Mouse (Mus musculus) kidney, adult 2 months (tissue): ENCODE results near the gene Zfp993. TPM values are rescaled to one million over a fixed set of nuclear protein-coding genes. Genes with fewer than 3 reads are reported as not detected.
"Not testable (repeated sequence)": the region's sequence is repeated elsewhere in the genome, so short reads cannot be mapped to it uniquely, and the experiment has no call there.

ENCODE experiments used
- DNase-seq: peaks from one replicate; pipeline ENCODE4 v3.0.0; 2021
- H3K27ac ChIP-seq: fragments of 200-500 bp; 2 replicates; pipeline ENCODE4 v1.5.1; 2012; ENCODE audit warnings: low read depth, low read length, control low read depth, inconsistent platforms; ENCODE audit not compliant: insufficient read depth
- H3K27me3 ChIP-seq: fragments of 200-500 bp; replicated peaks from 2 replicates; pipeline ENCODE4 v1.6.1; 2012; ENCODE audit warnings: mild to moderate bottlenecking, moderate library complexity, low read length, inconsistent platforms; ENCODE audit not compliant: control insufficient read depth, insufficient read depth
- H3K36me3 ChIP-seq: fragments of 200-500 bp; 2 replicates; pipeline ENCODE4 v1.6.1; 2012; ENCODE audit warnings: mild to moderate bottlenecking, moderate library complexity, low read length, inconsistent platforms; ENCODE audit not compliant: control insufficient read depth, insufficient read depth
- H3K4me1 ChIP-seq: fragments of 200-500 bp; 2 replicates; pipeline ENCODE4 v1.6.1; 2011; ENCODE audit warnings: low read length; ENCODE audit not compliant: control insufficient read depth, insufficient read depth
- H3K4me3 ChIP-seq: fragments of 200-500 bp; 2 replicates; pipeline ENCODE4 v1.5.1; 2011; ENCODE audit warnings: mild to moderate bottlenecking, low read depth, low read length, control low read depth; ENCODE audit not compliant: insufficient read depth
- WGBS: fragments of 180-500 bp; shearing (Covaris S2); methylation state at CpG from one replicate; pipeline ENCODE4 v1.1.7; 2018; 5-methylcytosine and 5-hydroxymethylcytosine counted together
- polyA plus RNA-seq: library from polyadenylated mRNA; depleted of rRNA; stranded (reverse); fragments of >200 nt; gene quantifications from 2 replicates; pipeline ENCODE4 v1.2.3, GENCODE M21; 2012; rRNA removed

Gene Zfp993
- 0.29 and 0.94 TPM in 2 replicates for polyA plus RNA-seq

- not testable (repeated sequence) for H3K27ac ChIP-seq, DNase-seq, H3K27me3 ChIP-seq, H3K36me3 ChIP-seq, H3K4me1 ChIP-seq, H3K4me3 ChIP-seq
- no CpG with 5 or more reads among the region's 14 CpGs for WGBS
These were observed at the start of gene Zfp993 for GRCm38 (mm10) chr4:146610774-146611400. TSS of gene Zfp993 (plus strand) at chr4:146610961.

- not testable (repeated sequence) for H3K36me3 ChIP-seq, H3K27me3 ChIP-seq, H3K27ac ChIP-seq, DNase-seq, H3K4me1 ChIP-seq, H3K4me3 ChIP-seq
- 4% methylated on average over 20 of the region's 111 CpGs for WGBS
These were observed 30.6 kb upstream of the Zfp993 start for GRCm38 (mm10) chr4:146579905-146580873.

GRCm38 (mm10) chr4:146603578-146604399 lies 7.0 kb upstream of the Zfp993 start:
- H3K4me1 ChIP-seq, DNase-seq, H3K27me3 ChIP-seq, H3K27ac ChIP-seq, H3K4me3 ChIP-seq, H3K36me3 ChIP-seq: not testable (repeated sequence)
- WGBS: 6% methylated on average over 27 of the region's 53 CpGs

GRCm38 (mm10) chr4:146644367-146644766 lies 33.6 kb downstream of the Zfp993 start:
- not testable (repeated sequence) for DNase-seq, H3K4me3 ChIP-seq, H3K36me3 ChIP-seq, H3K27ac ChIP-seq, H3K4me1 ChIP-seq, H3K27me3 ChIP-seq
- no CpG with 5 or more reads among the region's 4 CpGs for WGBS

- DNase-seq, H3K4me3 ChIP-seq, H3K27me3 ChIP-seq, H3K27ac ChIP-seq, H3K4me1 ChIP-seq, H3K36me3 ChIP-seq: not testable (repeated sequence)
- WGBS: no CpG with 5 or more reads among the region's 2 CpGs
These were observed 38.9 kb downstream of the Zfp993 start for GRCm38 (mm10) chr4:146649641-146650040.

- H3K27me3 ChIP-seq, H3K4me1 ChIP-seq, H3K36me3 ChIP-seq, H3K27ac ChIP-seq, DNase-seq, H3K4me3 ChIP-seq: not testable (repeated sequence)
- 63% methylated on average over 2 of the region's 4 CpGs for WGBS
These were observed 39.4 kb downstream of the Zfp993 start for GRCm38 (mm10) chr4:146650115-146650514.

GRCm38 (mm10) chr4:146650639-146651038 lies 39.9 kb downstream of the Zfp993 start:
- not testable (repeated sequence) for DNase-seq, H3K27ac ChIP-seq
- 88% methylated on average over 2 of the region's 5 CpGs for WGBS

More at GRCm38 (mm10) chr4:146650639-146651038, 39.9 kb downstream of the Zfp993 start:
- not testable (repeated sequence) for H3K4me1 ChIP-seq, H3K36me3 ChIP-seq, H3K27me3 ChIP-seq, H3K4me3 ChIP-seq

Other genes with a start within 250 kb of the Zfp993 start
- gene Zfp992, start 161.9 kb upstream of the Zfp993 start, polyA plus RNA-seq: 0.33 and 0.55 TPM in 2 replicates
- gene Zfp981, start 108.9 kb upstream of the Zfp993 start, polyA plus RNA-seq: not detected in 2 replicates